Mouse (Mus musculus) heart, adult 2 months (tissue): ENCODE data around the gene Tmem255a.

ENCODE experiments used
- CTCF ChIP-seq: fragments of 200-600 bp; IDR thresholded peaks from 2 replicates; pipeline ENCODE4 v1.8.1; 2022; ENCODE audit warnings: antibody characterized with exemption, mild to moderate bottlenecking, moderate library complexity
- POLR2A ChIP-seq: fragments of 200-500 bp; IDR thresholded peaks from 2 replicates; pipeline ENCODE4 v1.6.1; 2011; ENCODE audit warnings: mild to moderate bottlenecking, low read depth, low read length, control low read depth; ENCODE audit not compliant: insufficient read depth

DNA sequence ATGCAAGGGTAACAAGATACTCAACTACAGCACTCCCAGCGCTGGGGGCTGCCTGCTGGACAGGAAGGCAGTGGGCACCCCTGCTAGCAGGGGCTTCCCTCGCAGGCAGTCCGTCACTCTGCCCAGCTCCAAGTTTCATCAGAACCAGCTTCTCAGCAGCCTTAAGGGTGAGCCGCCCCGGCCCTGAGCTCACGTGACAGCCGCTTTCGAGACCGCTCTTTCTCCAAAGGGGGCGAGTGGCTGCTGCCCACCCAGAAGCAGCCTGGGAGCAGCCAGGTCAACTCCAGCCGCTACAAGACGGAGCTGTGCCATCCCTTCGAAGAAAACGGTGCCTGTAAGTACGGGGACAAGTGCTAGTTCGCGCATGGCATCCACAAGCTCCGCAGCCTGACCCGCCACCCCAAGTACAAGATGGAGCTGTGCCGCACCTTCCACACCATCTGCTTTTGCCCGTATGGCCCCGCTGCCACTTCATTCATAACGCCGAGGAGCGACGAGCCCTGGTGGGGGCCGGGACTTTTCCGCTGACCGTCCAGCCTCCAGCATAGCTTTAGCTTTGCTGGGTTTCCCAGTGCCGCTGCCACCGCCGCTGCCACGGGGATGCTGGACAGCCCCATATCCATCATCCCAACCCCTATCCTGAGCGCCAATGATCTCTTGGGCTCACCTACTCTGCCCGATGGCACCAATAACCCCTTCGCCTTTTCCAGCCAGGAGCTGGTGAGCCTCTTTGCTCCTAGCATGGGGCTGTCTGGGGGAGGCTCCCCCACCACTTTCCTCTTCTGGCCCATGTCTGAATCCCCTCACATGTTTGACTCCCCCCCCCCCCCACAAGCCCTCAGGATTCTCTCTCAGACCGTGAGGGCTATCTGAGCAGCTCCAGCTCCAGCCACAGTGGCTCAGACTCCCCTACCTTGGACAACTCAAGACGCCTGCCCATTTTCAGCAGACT, 71.3 kb downstream of the Tmem255a start:
- no peak for TF ChIP-seq CTCF
- no peak for TF ChIP-seq POLR2A
